18 mouse cellular contexts compared by ENCODE assay signal in genomic region chr4:123797403-123797802, GRCm38 (mm10). TPM values are rescaled to one million over a fixed set of nuclear protein-coding genes. Genes with fewer than 3 reads are reported as not detected.
DNase-seq lines count a peak whose midpoint lies in the region; ATAC-seq lines count a peak whose summit lies in the region.
"Had no signal": no experiment of that assay in that cellular context is flagged by ENCODE, and none has a peak within 500 bp of the region (broad histone marks: within the 10 kb centered on the region; RNA-seq: fewer than 3 reads in every experiment).

No protein-coding gene starts in this region.

- no peak overlapping the region for H3K4me2 ChIP-seq in forebrain, embryonic 11.5 days (ENCODE audit: low read depth, low read length, severe bottlenecking)
- H3K4me2 ChIP-seq in midbrain, embryonic 12.5 days (replicated peaks) = no peak overlapping the region
- H3K4me2 ChIP-seq in forebrain, embryonic 13.5 days = no peak overlapping the region
- no peak overlapping the region for H3K4me2 ChIP-seq in neural tube, embryonic 13.5 days

- H3K4me3 ChIP-seq in forebrain, embryonic 10.5 days = no peak overlapping the region
- no peak overlapping the region for H3K4me3 ChIP-seq in forebrain, embryonic 11.5 days (ENCODE audit: low read depth, low read length)
- no peak overlapping the region for H3K4me3 ChIP-seq in midbrain, embryonic 12.5 days
- no peak overlapping the region for H3K4me3 ChIP-seq in midbrain, embryonic 10.5 days
- H3K4me3 ChIP-seq in forebrain, embryonic 13.5 days = no peak overlapping the region
- H3K4me3 ChIP-seq in neural tube, embryonic 13.5 days = no peak overlapping the region
- H3K4me3 ChIP-seq: heart, embryonic 10.5 days; hindbrain, embryonic 10.5 days had no signal

- ATAC-seq in forebrain, embryonic 11.5 days (replicated peaks; ENCODE audit: low FRiP score) = no peak
- no peak for ATAC-seq in midbrain, embryonic 12.5 days (ENCODE audit: low FRiP score, low read depth)
- no peak for ATAC-seq in forebrain, embryonic 13.5 days
- no peak; the same call in 1 of the 2 replicates for ATAC-seq in neural tube, embryonic 13.5 days (ENCODE audit: low read depth)
- ATAC-seq in erythroblast, adult 5-6 weeks (replicated peaks; ENCODE audit: low FRiP score, poor library complexity, severe bottlenecking) = no peak
- ATAC-seq: liver, postnatal 0 days had no signal

- H3K4me1 ChIP-seq in forebrain, embryonic 10.5 days = peaks cover 15% of the 10 kb centered on the region
- no peaks in the 10 kb centered on the region for H3K4me1 ChIP-seq in forebrain, embryonic 11.5 days (replicated peaks; ENCODE audit: control insufficient read depth, insufficient read depth, low read length)
- H3K4me1 ChIP-seq in midbrain, embryonic 12.5 days = peaks cover 11% of the 10 kb centered on the region; the same call in 1 of the 2 replicates
- H3K4me1 ChIP-seq in midbrain, embryonic 10.5 days = peaks cover 13% of the 10 kb centered on the region
- H3K4me1 ChIP-seq in forebrain, embryonic 13.5 days = peaks cover 13% of the 10 kb centered on the region
- peaks cover 16% of the 10 kb centered on the region for H3K4me1 ChIP-seq in neural tube, embryonic 13.5 days (replicated peaks)
- H3K4me1 ChIP-seq: heart, embryonic 10.5 days had no signal

- H3K27me3 ChIP-seq in forebrain, embryonic 10.5 days (ENCODE audit: poor library complexity, severe bottlenecking) = no peaks in the 10 kb centered on the region
- H3K27me3 ChIP-seq in forebrain, embryonic 11.5 days (ENCODE audit: control insufficient read depth, insufficient read depth, low read length) = no peaks in the 10 kb centered on the region
- H3K27me3 ChIP-seq in midbrain, embryonic 12.5 days = no peaks in the 10 kb centered on the region
- H3K27me3 ChIP-seq in midbrain, embryonic 10.5 days (ENCODE audit: low read depth, poor library complexity, severe bottlenecking) = no peaks in the 10 kb centered on the region
- H3K27me3 ChIP-seq in forebrain, embryonic 13.5 days = no peaks in the 10 kb centered on the region
- H3K27me3 ChIP-seq in neural tube, embryonic 13.5 days = no peaks in the 10 kb centered on the region

- no peak overlapping the region for H3K9ac ChIP-seq in forebrain, embryonic 11.5 days (ENCODE audit: low read length)
- H3K9ac ChIP-seq in midbrain, embryonic 12.5 days (replicated peaks) = no peak overlapping the region
- no peak overlapping the region for H3K9ac ChIP-seq in forebrain, embryonic 13.5 days
- H3K9ac ChIP-seq in neural tube, embryonic 13.5 days = no peak overlapping the region
- H3K9ac ChIP-seq: liver, postnatal 0 days had no signal

- H3K9me3 ChIP-seq in forebrain, embryonic 10.5 days = no peaks in the 10 kb centered on the region
- H3K9me3 ChIP-seq in forebrain, embryonic 11.5 days (ENCODE audit: control insufficient read depth, low read length) = no peaks in the 10 kb centered on the region
- no peaks in the 10 kb centered on the region for H3K9me3 ChIP-seq in midbrain, embryonic 12.5 days
- H3K9me3 ChIP-seq in midbrain, embryonic 10.5 days (replicated peaks) = no peaks in the 10 kb centered on the region
- no peaks in the 10 kb centered on the region for H3K9me3 ChIP-seq in forebrain, embryonic 13.5 days (replicated peaks)
- no peaks in the 10 kb centered on the region for H3K9me3 ChIP-seq in neural tube, embryonic 13.5 days
- H3K9me3 ChIP-seq: heart, embryonic 10.5 days; hindbrain, embryonic 10.5 days had no signal

- 91% methylated on average over 3 of the region's 3 CpGs for WGBS in forebrain, embryonic 10.5 days
- WGBS in forebrain, embryonic 11.5 days = 72% methylated on average over 3 of the region's 3 CpGs
- 76% methylated on average over 3 of the region's 3 CpGs for WGBS in midbrain, embryonic 12.5 days
- WGBS in midbrain, embryonic 10.5 days = 88% methylated on average over 3 of the region's 3 CpGs
- 58% methylated on average over 3 of the region's 3 CpGs for WGBS in forebrain, embryonic 13.5 days
- WGBS in neural tube, embryonic 13.5 days = 72% methylated on average over 3 of the region's 3 CpGs

- DNase-seq in forebrain, embryonic 10.5 days (ENCODE audit: extremely low spot score, low spot score) = no peak
- DNase-seq in forebrain, embryonic 11.5 days (ENCODE audit: low spot score) = no peak
- DNase-seq in midbrain, embryonic 10.5 days (ENCODE audit: low spot score) = no peak
- no peak for DNase-seq in thymus, postnatal 25 days
- DNase-seq: adrenal gland, postnatal 36 days; kidney, adult 9 months; kidney, postnatal 36 days; liver, postnatal 0 days; lung, postnatal 14 days; thymus, postnatal 14 days had no signal

- H3K36me3 ChIP-seq in forebrain, embryonic 10.5 days (replicated peaks) = no peaks in the 10 kb centered on the region
- no peaks in the 10 kb centered on the region for H3K36me3 ChIP-seq in forebrain, embryonic 11.5 days (ENCODE audit: control insufficient read depth, insufficient read depth, low read length)
- no peaks in the 10 kb centered on the region for H3K36me3 ChIP-seq in midbrain, embryonic 12.5 days
- no peaks in the 10 kb centered on the region for H3K36me3 ChIP-seq in midbrain, embryonic 10.5 days
- no peaks in the 10 kb centered on the region for H3K36me3 ChIP-seq in forebrain, embryonic 13.5 days (ENCODE audit: poor library complexity, severe bottlenecking)
- H3K36me3 ChIP-seq in neural tube, embryonic 13.5 days = no peaks in the 10 kb centered on the region
- H3K36me3 ChIP-seq: heart, embryonic 10.5 days; hindbrain, embryonic 10.5 days had no signal

- peak overlapping the region; percentile 62; the same call in 1 of the 2 replicates for H3K27ac ChIP-seq in forebrain, embryonic 10.5 days
- no peak overlapping the region; the same call in 1 of the 2 replicates for H3K27ac ChIP-seq in forebrain, embryonic 11.5 days (ENCODE audit: low read depth, low read length)
- H3K27ac ChIP-seq in midbrain, embryonic 12.5 days (replicated peaks) = peak overlapping the region; percentile 50
- H3K27ac ChIP-seq in midbrain, embryonic 10.5 days (replicated peaks) = no peak overlapping the region
- H3K27ac ChIP-seq in forebrain, embryonic 13.5 days = peak overlapping the region; percentile 60
- peak overlapping the region; percentile 67 for H3K27ac ChIP-seq in neural tube, embryonic 13.5 days (replicated peaks)
- H3K27ac ChIP-seq: heart, embryonic 10.5 days had no signal

RNA-seq across cellular contexts. Expression of gene Rhbdl2, which starts 9.7 kb away (rescaled TPM):
- 0.21 and 0.26 TPM in 2 replicates for polyA plus RNA-seq in forebrain, embryonic 10.5 days (2016; fragmentation: Nextera tagmentation; extraction: Ambion mirVana)
- polyA plus RNA-seq in forebrain, embryonic 11.5 days (2014; fragmentation: Nextera tagmentation; extraction: Ambion mirVana) = 0.68 and 1.4 TPM in 2 replicates
- polyA plus RNA-seq in midbrain, embryonic 12.5 days (2016; fragmentation: Nextera tagmentation; extraction: Ambion mirVana) = 0.47 and 1.2 TPM in 2 replicates
- 0.11 and 0.72 TPM in 2 replicates for polyA plus RNA-seq in midbrain, embryonic 10.5 days (2016; fragmentation: Nextera tagmentation; extraction: Ambion mirVana)
- polyA plus RNA-seq in forebrain, embryonic 13.5 days (2015; fragmentation: Nextera tagmentation; extraction: Ambion mirVana) = 0.61 and 1.3 TPM in 2 replicates
- 0.64 and 1.5 TPM in 2 replicates for polyA plus RNA-seq in neural tube, embryonic 13.5 days (2015; fragmentation: Nextera tagmentation; extraction: Ambion mirVana)
- not detected in 2 replicates for total RNA-seq in erythroblast, adult 5-6 weeks (2015; ENCODE audit: low replicate concordance)
- not detected in 2 replicates for total RNA-seq in erythroblast, adult 5-6 weeks (2017; ENCODE audit: low replicate concordance)
- total RNA-seq: MEL had no signal
- polyA plus RNA-seq: liver, adult 2 months; liver, postnatal 0 days had no signal

RNA-seq across cellular contexts. Expression of gene Akirin1, which starts 47.3 kb away (rescaled TPM):
- polyA plus RNA-seq in forebrain, embryonic 10.5 days (2016; fragmentation: Nextera tagmentation; extraction: Ambion mirVana) = 61.4 and 63.2 TPM in 2 replicates
- 86.9 and 88.4 TPM in 2 replicates for polyA plus RNA-seq in forebrain, embryonic 11.5 days (2014; fragmentation: Nextera tagmentation; extraction: Ambion mirVana)
- polyA plus RNA-seq in midbrain, embryonic 12.5 days (2016; fragmentation: Nextera tagmentation; extraction: Ambion mirVana) = 102 and 103 TPM in 2 replicates
- polyA plus RNA-seq in midbrain, embryonic 10.5 days (2016; fragmentation: Nextera tagmentation; extraction: Ambion mirVana) = 70.1 and 73.4 TPM in 2 replicates
- polyA plus RNA-seq in forebrain, embryonic 13.5 days (2015; fragmentation: Nextera tagmentation; extraction: Ambion mirVana) = 74.6 and 78.9 TPM in 2 replicates
- polyA plus RNA-seq in neural tube, embryonic 13.5 days (2015; fragmentation: Nextera tagmentation; extraction: Ambion mirVana) = 81.7 and 88.7 TPM in 2 replicates
- total RNA-seq in erythroblast, adult 5-6 weeks (2015; ENCODE audit: low replicate concordance) = 17.5 and 27.4 TPM in 2 replicates
- 9.3 and 34.0 TPM in 2 replicates for total RNA-seq in erythroblast, adult 5-6 weeks (2017; ENCODE audit: low replicate concordance)

Comparison
In these comparisons a context has a peak if more than half of its experiments do, and no peak if none do; other contexts are left out.
1. H3K27ac ChIP-seq: peak in forebrain, embryonic 10.5 days (single experiment), midbrain, embryonic 12.5 days (single experiment), forebrain, embryonic 13.5 days (single experiment) and neural tube, embryonic 13.5 days (single experiment); none in forebrain, embryonic 11.5 days (single experiment) and midbrain, embryonic 10.5 days (single experiment).